Comparison of ENCODE assay signal across 1 mouse cellular context in the genomic region with DNA sequence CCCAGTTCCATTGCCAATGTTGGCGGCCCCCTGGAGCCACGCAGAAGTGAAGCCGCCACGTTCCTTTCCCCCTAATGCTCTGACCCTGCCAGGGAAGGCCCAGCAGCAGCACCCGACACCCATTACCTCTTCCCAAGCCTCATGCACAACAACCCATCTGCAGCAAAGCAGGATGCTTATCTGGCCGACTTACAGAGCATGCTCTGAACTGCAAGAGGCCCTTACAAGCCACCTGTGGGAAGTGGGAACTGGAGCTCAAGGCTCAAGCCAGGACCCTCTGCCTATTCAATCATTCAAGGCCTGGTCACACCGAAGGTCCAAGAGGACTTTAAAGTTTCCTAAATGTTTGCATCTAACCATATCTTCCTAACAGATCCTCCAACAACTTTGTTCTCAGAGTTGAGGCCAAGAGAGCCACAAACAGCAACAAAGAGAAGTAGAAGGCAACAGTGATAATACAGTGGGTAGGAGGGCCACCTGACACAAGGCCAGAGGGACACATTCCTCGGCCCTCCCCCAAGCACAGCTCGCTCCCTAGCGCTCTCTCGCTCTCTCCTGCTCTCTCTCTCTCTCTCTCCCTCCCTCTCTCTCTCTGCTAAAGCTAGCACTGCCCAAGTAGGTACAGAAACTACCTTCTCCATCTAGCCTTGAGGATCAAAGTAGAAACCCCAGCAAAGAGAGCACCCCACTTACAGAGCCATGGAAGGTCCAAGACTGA.
TF ChIP-seq lines count a peak whose summit lies in the region.

No protein-coding gene starts in this region.

TF ChIP-seq in ES-E14, 5 proteins besides CTCF, POLR2A, EP300 and RAD21:
- no peak for TF ChIP-seq CHD2 (IDR thresholded peaks at IDR 0.05; ENCODE audit: low read depth, low read length)
- no peak for TF ChIP-seq MAFK (IDR thresholded peaks at IDR 0.05; ENCODE audit: insufficient read depth, low read depth, low read length)
- no peak for TF ChIP-seq HCFC1 (IDR thresholded peaks at IDR 0.05; ENCODE audit: borderline replicate concordance, insufficient read depth, low read length)
- TF ChIP-seq ZC3H11A (IDR thresholded peaks at IDR 0.05; ENCODE audit: borderline replicate concordance, low read depth, low read length) = no peak
- no peak for TF ChIP-seq ZNF384 (IDR thresholded peaks at IDR 0.05; ENCODE audit: low read depth, low read length)
TF ChIP-seq in ES-E14: peak in this region for 0.
